Mouse (Mus musculus): Measurements from ENCODE around the gene Zfp385c. TPM values are rescaled to one million over a fixed set of nuclear protein-coding genes. Genes with fewer than 3 reads are reported as not detected.
A peak's percentile ranks its signal among the peaks of the same experiment; 100 is the strongest.

The Zfp385c gene
- polyA plus RNA-seq, 1 experiment from 2014 or later, result not detected

DNA sequence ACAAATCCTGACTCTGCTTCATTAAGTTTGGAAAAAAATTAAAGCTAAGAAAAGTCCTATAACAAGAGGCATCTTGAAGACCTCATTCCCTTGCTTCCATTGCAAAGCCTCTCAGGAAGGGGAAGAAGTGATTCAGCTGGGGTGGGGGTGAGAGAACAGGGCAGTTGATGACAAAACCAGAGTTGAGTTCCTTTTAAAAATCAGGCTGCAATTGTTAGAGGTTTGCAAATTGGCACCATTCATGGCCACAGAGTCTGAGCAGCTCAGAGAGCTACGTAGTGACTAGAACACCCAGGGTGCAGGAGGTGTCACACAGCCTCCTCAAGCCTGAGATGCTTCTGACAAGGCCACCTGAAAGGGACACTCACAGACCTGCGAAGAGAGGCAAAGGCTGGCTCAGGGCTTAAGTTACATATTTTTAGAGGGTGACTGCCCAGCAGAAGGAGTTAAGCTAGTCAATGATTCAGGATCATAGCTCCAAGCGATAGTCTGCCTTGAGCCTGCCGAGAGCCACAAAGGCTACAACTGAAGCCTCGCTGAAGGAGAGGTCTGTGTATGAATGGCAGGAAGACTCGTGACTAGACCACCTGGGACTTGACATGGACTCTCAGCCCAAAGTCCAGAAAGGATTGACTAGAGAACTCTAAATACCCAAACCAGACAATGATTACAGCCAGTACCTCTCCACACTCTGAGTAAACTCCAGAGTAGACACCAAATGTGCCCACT lies 38.4 kb upstream of the Zfp385c start:
- no peaks in the 10 kb centered on the region for H3K4me1 ChIP-seq (ENCODE audit: control insufficient read depth, insufficient read depth, low read length)
- no peak overlapping the region for H3K4me2 ChIP-seq (ENCODE audit: low read depth)
- H3K9ac ChIP-seq (ENCODE audit: low read length), result no peak overlapping the region
- no peak overlapping the region for H3K4me3 ChIP-seq (ENCODE audit: low read depth, low read length)
- H3K9me3 ChIP-seq (ENCODE audit: control insufficient read depth, low read length), result no peaks in the 10 kb centered on the region
- no peak overlapping the region for H3K27ac ChIP-seq (ENCODE audit: low read depth, low read length)
- 82% methylated on average over 6 of the region's 6 CpGs for WGBS
- no peaks in the 10 kb centered on the region for H3K36me3 ChIP-seq (ENCODE audit: control insufficient read depth, insufficient read depth, low read length)
- ATAC-seq (ENCODE audit: insufficient read depth, low FRiP score, low TSS enrichment) (no peak), DNase-seq (ENCODE audit: low spot score) (no peak)
- no peaks in the 10 kb centered on the region for H3K27me3 ChIP-seq (ENCODE audit: control insufficient read depth, insufficient read depth, low read length)

DNA sequence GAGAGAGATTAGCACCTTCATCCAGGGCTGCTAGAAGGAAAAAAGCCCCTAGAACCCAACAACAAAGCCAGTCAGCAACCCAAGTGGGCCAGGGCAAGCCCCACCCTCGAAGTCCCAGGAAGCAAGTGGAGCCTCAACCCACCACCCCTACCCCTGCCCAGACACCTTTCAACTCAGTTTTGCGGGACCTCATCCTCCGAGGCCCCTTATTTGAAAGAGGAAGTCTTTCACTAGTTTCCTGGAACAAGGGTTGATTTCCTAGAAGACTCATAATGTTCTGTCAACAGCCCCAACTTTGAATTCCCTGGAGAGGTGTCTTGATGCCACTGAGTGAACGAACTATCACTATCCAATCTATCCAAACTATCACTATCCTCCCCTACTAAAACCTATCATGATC lies 37.7 kb upstream of the Zfp385c start:
- no peak for DNase-seq (ENCODE audit: low spot score)
- Histone ChIP-seq H3K4me1 (ENCODE audit: control insufficient read depth, insufficient read depth, low read length) (no peaks in the 10 kb centered on the region), H3K27me3 (ENCODE audit: control insufficient read depth, insufficient read depth, low read length) (no peaks in the 10 kb centered on the region), H3K4me3 (ENCODE audit: low read depth, low read length) (no peak overlapping the region), H3K4me2 (ENCODE audit: low read depth) (no peak overlapping the region), H3K9me3 (ENCODE audit: control insufficient read depth, low read length) (no peaks in the 10 kb centered on the region), H3K9ac (ENCODE audit: low read length) (no peak overlapping the region), H3K36me3 (ENCODE audit: control insufficient read depth, insufficient read depth, low read length) (no peaks in the 10 kb centered on the region), H3K27ac (ENCODE audit: low read depth, low read length) (no peak overlapping the region)
- ATAC-seq (ENCODE audit: insufficient read depth, low FRiP score, low TSS enrichment), result no peak
- WGBS, result 92% methylated on average over 4 of the region's 4 CpGs

DNA sequence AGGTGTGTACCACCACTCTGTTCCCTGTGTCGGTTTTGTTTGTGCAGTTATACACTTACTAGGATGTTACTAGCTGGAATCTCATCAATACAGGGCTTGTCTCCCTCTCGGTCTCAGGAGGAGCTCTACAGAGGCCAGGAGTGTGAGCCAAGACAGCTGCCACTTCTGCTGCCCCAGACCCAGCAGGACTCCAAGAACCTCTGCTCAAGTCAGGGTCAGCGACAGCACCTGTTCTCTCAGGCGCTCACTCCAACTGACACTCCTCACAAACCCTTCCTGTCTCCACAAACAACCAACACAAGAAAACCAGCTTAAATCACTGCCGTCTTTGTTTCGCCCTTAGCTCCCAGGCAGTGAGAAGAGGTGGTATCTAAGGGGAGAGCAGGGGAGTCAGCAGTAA lies 36.3 kb upstream of the Zfp385c start:
- DNase-seq (ENCODE audit: low spot score), result no peak
- H3K27me3 ChIP-seq (ENCODE audit: control insufficient read depth, insufficient read depth, low read length), result no peaks in the 10 kb centered on the region
- ATAC-seq (ENCODE audit: insufficient read depth, low FRiP score, low TSS enrichment), result no peak
- H3K4me3 ChIP-seq (ENCODE audit: low read depth, low read length), result no peak overlapping the region
- 86% methylated on average over 6 of the region's 6 CpGs for WGBS
- no peak overlapping the region for H3K4me2 ChIP-seq (ENCODE audit: low read depth)
- no peaks in the 10 kb centered on the region for H3K36me3 ChIP-seq (ENCODE audit: control insufficient read depth, insufficient read depth, low read length)
- H3K9me3 ChIP-seq (ENCODE audit: control insufficient read depth, low read length), result no peaks in the 10 kb centered on the region
- no peak overlapping the region for H3K27ac ChIP-seq (ENCODE audit: low read depth, low read length)
- no peaks in the 10 kb centered on the region for H3K4me1 ChIP-seq (ENCODE audit: control insufficient read depth, insufficient read depth, low read length)
- no peak overlapping the region for H3K9ac ChIP-seq (ENCODE audit: low read length)

DNA sequence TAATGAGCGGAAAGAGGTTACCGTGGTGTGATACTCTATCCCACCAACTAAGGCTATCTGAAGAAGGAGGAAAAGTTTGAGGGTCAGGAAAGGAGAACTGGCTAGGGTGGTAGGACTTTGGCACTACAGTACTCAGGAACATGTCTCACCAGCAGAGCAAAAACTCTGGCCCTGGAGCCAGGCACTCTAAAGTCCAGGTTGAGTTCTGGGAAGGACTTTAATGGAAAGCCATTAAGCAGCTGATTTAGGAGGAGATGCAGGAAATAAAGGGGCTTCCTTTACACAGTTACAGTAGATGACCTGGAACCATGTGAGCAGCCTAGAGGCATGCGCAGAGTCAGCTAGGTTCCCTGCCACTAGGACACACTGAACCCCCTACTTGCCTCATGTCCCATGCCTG lies 34.9 kb upstream of the Zfp385c start:
- Histone ChIP-seq H3K9ac (ENCODE audit: low read length) (no peak overlapping the region), H3K4me2 (ENCODE audit: low read depth) (no peak overlapping the region), H3K27me3 (ENCODE audit: control insufficient read depth, insufficient read depth, low read length) (no peaks in the 10 kb centered on the region), H3K27ac (ENCODE audit: low read depth, low read length) (no peak overlapping the region), H3K4me1 (ENCODE audit: control insufficient read depth, insufficient read depth, low read length) (no peaks in the 10 kb centered on the region; the same call in 1 of the 2 replicates), H3K9me3 (ENCODE audit: control insufficient read depth, low read length) (no peaks in the 10 kb centered on the region), H3K36me3 (ENCODE audit: control insufficient read depth, insufficient read depth, low read length) (no peaks in the 10 kb centered on the region), H3K4me3 (ENCODE audit: low read depth, low read length) (no peak overlapping the region)
- no peak for ATAC-seq (ENCODE audit: insufficient read depth, low FRiP score, low TSS enrichment)
- 97% methylated on average over 3 of the region's 3 CpGs for WGBS
- DNase-seq (ENCODE audit: low spot score), result no peak

DNA sequence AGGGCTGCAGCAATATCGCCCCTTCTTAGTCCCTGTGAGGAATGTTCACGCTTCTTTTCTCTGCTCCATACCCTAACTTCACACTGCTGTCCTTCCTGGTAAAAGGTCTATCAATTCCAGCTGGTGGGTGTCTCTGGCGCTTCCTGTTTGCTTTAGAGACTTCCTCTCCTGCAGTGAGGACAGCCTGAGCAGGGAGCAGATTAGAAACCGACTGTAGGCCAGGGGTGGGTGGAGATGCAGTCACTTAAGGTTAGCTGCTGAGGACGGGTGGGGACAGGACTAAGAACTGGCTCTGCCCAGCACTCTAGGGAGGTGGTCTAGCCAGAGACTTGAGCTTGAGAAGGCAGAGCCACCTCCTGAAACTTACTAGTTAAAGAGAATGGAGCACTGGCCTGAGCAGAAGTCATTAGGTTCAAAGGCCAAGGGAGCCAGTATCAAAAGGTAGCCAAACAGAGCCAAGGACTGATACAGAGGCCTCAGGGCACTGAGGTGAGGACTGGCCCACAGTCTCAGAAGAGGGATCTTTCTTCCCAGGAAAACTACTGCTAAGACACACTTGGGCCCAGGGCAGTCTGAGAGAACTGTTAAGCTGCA lies 32.8 kb upstream of the Zfp385c start:
- H3K4me2 ChIP-seq (ENCODE audit: low read depth), result no peak overlapping the region
- H3K9ac ChIP-seq (ENCODE audit: low read length), result 0 out of 2 replicates have a peak overlapping the region, but pooled peaks have one; percentile 6
- ATAC-seq (ENCODE audit: insufficient read depth, low FRiP score, low TSS enrichment), result no peak
- H3K4me3 ChIP-seq (ENCODE audit: low read depth, low read length), result no peak overlapping the region
- no peaks in the 10 kb centered on the region for H3K27me3 ChIP-seq (ENCODE audit: control insufficient read depth, insufficient read depth, low read length)
- WGBS, result 49% methylated on average over 5 of the region's 5 CpGs
- DNase-seq (ENCODE audit: low spot score), result no peak
- H3K36me3 ChIP-seq (ENCODE audit: control insufficient read depth, insufficient read depth, low read length), result no peaks in the 10 kb centered on the region
- no peaks in the 10 kb centered on the region; the same call in 1 of the 2 replicates for H3K4me1 ChIP-seq (ENCODE audit: control insufficient read depth, insufficient read depth, low read length)
- H3K27ac ChIP-seq (ENCODE audit: low read depth, low read length), result no peak overlapping the region
- H3K9me3 ChIP-seq (ENCODE audit: control insufficient read depth, low read length), result no peaks in the 10 kb centered on the region

DNA sequence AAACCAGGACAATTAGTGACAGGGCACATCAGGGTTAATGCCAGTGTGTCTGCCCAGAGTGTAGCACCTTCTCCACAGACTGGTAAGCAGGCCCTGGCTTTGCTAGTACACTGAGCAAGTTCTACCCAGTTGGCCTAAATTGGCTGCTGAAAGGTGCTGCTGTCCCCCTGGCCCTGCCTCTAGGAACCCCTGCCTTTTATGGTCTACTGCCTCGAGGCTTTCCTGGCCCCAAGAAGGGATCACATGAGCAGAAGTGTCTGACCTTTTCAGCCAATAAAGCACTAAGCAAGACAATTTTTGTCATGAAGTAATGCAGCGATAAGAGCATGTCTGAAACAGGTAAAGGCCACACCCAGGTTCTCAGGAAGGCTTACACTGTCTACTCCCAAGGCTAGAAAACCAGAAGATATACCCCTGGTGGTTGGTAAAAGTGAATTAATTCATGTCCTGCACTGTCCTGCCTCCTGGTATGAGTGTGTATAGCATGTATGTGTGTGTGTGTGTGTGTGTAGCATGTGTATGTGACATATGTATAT lies 30.3 kb upstream of the Zfp385c start:
- H3K4me1 ChIP-seq (ENCODE audit: control insufficient read depth, insufficient read depth, low read length), result no peaks in the 10 kb centered on the region; the same call in 1 of the 2 replicates
- WGBS, result 51% methylated on average over 2 of the region's 2 CpGs
- ATAC-seq (ENCODE audit: insufficient read depth, low FRiP score, low TSS enrichment), result no peak

DNA sequence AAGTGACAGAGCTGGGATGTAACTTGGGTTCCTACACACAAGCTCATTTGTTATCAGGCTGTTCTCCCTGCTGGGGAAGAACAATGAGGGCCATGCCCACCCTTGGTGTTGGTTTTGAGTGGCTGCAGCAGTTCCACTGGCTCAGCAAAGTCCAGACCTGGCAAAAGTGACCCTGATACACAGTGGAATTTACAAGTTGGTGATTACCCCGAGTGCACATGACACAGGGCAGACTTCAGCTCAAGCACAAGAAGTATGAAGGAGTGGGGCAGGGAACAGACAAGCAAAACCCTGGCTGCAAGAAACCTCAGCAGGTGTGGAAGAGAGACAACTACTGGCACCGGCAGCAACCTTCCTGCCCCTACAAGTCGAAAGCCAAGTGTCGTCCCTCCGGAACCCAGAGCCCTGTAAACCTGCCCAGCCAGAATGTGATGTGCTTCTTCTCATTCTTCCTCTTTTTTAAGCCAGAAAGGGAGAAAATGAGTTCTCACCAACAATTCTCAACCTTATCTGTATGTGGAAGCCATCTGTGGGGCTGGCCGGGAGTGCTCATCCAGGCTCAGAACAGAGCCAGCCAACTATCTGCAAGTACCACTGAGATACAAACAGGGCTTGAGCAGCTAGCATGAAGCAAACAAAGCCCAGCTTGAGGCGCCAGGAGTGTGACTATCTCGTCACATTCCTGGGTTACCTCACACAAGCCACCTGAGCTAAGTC lies 29.7 kb upstream of the Zfp385c start:
- H3K27me3 ChIP-seq (ENCODE audit: control insufficient read depth, insufficient read depth, low read length), result no peaks in the 10 kb centered on the region
- no peak overlapping the region for H3K9ac ChIP-seq (ENCODE audit: low read length)
- no peak overlapping the region for H3K27ac ChIP-seq (ENCODE audit: low read depth, low read length)
- no peak overlapping the region for H3K4me2 ChIP-seq (ENCODE audit: low read depth)
- no peaks in the 10 kb centered on the region; the same call in 1 of the 2 replicates for H3K4me1 ChIP-seq (ENCODE audit: control insufficient read depth, insufficient read depth, low read length)
- no peak overlapping the region for H3K4me3 ChIP-seq (ENCODE audit: low read depth, low read length)
- DNase-seq (ENCODE audit: low spot score), result no peak
- WGBS, result 78% methylated on average over 8 of the region's 8 CpGs
- H3K9me3 ChIP-seq (ENCODE audit: control insufficient read depth, low read length), result no peaks in the 10 kb centered on the region
- peaks cover 3% of the 10 kb centered on the region for H3K36me3 ChIP-seq (ENCODE audit: control insufficient read depth, insufficient read depth, low read length)
- ATAC-seq (ENCODE audit: insufficient read depth, low FRiP score, low TSS enrichment), result no peak

More for the DNA sequence above, 30.3 kb upstream of the Zfp385c start:
- H3K4me2 ChIP-seq (ENCODE audit: low read depth), result no peak overlapping the region
- peaks cover 3% of the 10 kb centered on the region for H3K36me3 ChIP-seq (ENCODE audit: control insufficient read depth, insufficient read depth, low read length)
- no peak overlapping the region for H3K9ac ChIP-seq (ENCODE audit: low read length)
- no peak overlapping the region for H3K27ac ChIP-seq (ENCODE audit: low read depth, low read length)
- no peak for DNase-seq (ENCODE audit: low spot score)
- H3K9me3 ChIP-seq (ENCODE audit: control insufficient read depth, low read length), result no peaks in the 10 kb centered on the region
- H3K27me3 ChIP-seq (ENCODE audit: control insufficient read depth, insufficient read depth, low read length), result no peaks in the 10 kb centered on the region
- H3K4me3 ChIP-seq (ENCODE audit: low read depth, low read length), result no peak overlapping the region

DNA sequence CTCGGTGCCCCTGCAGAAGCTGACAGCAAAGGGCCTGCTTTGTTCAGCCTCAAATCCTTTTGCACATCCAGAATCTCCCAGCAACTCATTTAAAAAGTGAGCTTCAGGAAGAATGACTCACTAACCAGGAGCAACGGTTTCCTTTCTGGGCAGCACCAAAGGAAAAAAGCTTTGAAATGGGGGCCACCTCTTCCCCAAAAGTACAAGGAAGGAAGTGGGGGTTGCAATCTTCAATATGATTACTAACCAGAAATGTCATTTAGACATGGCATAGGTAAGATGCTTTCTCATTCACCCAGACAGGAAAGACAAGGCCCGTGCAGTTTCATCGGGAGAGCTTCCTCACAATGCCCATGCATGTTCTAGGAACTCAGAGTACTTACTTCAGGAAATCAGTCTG lies 29.0 kb upstream of the Zfp385c start:
- Histone ChIP-seq H3K27ac (ENCODE audit: low read depth, low read length) (no peak overlapping the region), H3K36me3 (ENCODE audit: control insufficient read depth, insufficient read depth, low read length) (peaks cover 3% of the 10 kb centered on the region), H3K4me3 (ENCODE audit: low read depth, low read length) (no peak overlapping the region), H3K9ac (ENCODE audit: low read length) (peak overlapping the region; percentile 6; the same call in 1 of the 2 replicates), H3K4me1 (ENCODE audit: control insufficient read depth, insufficient read depth, low read length) (no peaks in the 10 kb centered on the region; the same call in 1 of the 2 replicates), H3K27me3 (ENCODE audit: control insufficient read depth, insufficient read depth, low read length) (no peaks in the 10 kb centered on the region), H3K9me3 (ENCODE audit: control insufficient read depth, low read length) (no peaks in the 10 kb centered on the region), H3K4me2 (ENCODE audit: low read depth) (no peak overlapping the region)
- DNase-seq (ENCODE audit: low spot score) (no peak), ATAC-seq (ENCODE audit: insufficient read depth, low FRiP score, low TSS enrichment) (no peak)
- WGBS, result 81% methylated on average over 4 of the region's 4 CpGs

Measured in neural tube, embryonic 11.5 days (tissue).